Mouse (Mus musculus): ENCODE data around the gene Rae1. TPM values are rescaled to one million over a fixed set of nuclear protein-coding genes. Genes with fewer than 3 reads are reported as not detected.

The Rae1 gene
- polyA plus RNA-seq, 1 experiment from 2014 or later = 101 TPM

DNA sequence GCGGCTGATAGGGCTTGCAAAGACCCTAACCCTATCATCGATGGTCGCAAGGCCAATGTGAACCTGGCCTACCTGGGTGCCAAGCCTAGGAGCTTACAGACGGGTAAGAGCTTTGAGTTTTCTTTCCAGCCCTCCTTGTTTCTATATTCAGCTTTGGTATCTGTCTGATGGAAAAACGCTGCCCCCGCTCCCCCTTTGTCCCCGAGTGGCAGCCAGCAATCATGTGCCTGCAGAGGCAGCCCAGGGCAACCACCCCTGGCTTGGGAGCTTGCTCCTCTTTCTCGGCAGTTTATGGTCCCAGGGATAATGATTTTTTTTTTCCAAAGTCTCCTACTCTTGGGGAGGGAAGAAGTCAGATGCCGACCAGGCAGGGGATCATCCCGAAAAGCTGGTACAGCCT, 22.9 kb downstream of the Rae1 start:
- peak overlapping the region; percentile 93 to 96 for H3K4me3 ChIP-seq (ENCODE audit: control insufficient read depth in 1 of 2, insufficient read depth in 1 of 2, low read depth in 1 of 2, low read length in 2 of 2)
- no peaks in the 10 kb centered on the region for H3K27me3 ChIP-seq (ENCODE audit: control insufficient read depth, insufficient read depth, low read length)
- ATAC-seq (ENCODE audit: insufficient number of reproducible peaks, insufficient read depth, low FRiP score, low read depth) = no peak
- peak overlapping the region; percentile 84 for H3K4me2 ChIP-seq (ENCODE audit: low read length)
- H3K27ac ChIP-seq (replicated peaks in 1 of 2; ENCODE audit: control insufficient read depth in 1 of 2, insufficient read depth in 1 of 2, low read depth in 2 of 2, low read length in 2 of 2) = peak overlapping the region; percentile 72 to 86
- peaks cover 63 to 74% of the 10 kb centered on the region in 2 experiments for H3K4me1 ChIP-seq (ENCODE audit: control insufficient read depth in 2 of 2, insufficient read depth in 2 of 2, low read length in 2 of 2)
- WGBS = 17% methylated on average over 10 of the region's 10 CpGs
- H3K9me3 ChIP-seq (ENCODE audit: control insufficient read depth, low read length) = no peaks in the 10 kb centered on the region
- peaks cover 40% of the 10 kb centered on the region for H3K36me3 ChIP-seq (ENCODE audit: control insufficient read depth, insufficient read depth, low read length)
- peak overlapping the region; percentile 93 for H3K9ac ChIP-seq (ENCODE audit: low read length)

DNA sequence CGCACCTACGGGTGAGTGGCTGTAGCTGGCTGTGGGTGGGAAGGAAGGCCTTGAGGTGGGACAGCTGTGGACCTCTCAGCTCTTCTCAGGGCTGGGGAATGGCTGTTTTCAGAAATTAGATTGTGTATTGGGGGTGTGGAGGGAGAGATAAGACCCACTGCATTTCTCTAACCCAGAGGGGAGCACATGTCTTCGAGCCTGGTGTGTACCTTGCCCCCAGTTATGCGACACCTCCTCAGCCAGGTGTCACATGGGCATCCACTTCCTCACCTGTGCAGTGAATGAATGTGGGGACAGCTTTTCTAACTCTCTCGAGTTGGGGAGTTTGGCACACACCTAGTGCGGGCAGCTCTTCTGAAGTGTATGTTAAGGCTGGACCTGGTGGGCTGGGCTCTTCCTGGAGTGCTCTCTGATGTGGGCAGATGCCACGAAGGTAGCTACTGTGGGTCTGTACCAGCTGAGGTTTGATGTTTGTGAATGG, 23.5 kb downstream of the Rae1 start:
- Histone ChIP-seq H3K27ac (replicated peaks in 1 of 2; ENCODE audit: control insufficient read depth in 1 of 2, insufficient read depth in 1 of 2, low read depth in 2 of 2, low read length in 2 of 2) (peak overlapping the region; percentile 31 to 86; a peak in 3 of 4 replicates), H3K27me3 (ENCODE audit: control insufficient read depth, insufficient read depth, low read length) (no peaks in the 10 kb centered on the region), H3K4me1 (ENCODE audit: control insufficient read depth in 2 of 2, insufficient read depth in 2 of 2, low read length in 2 of 2) (peaks cover 65 to 75% of the 10 kb centered on the region in 2 experiments), H3K9ac (ENCODE audit: low read length) (peak overlapping the region; percentile 93), H3K36me3 (ENCODE audit: control insufficient read depth, insufficient read depth, low read length) (peaks cover 46% of the 10 kb centered on the region), H3K9me3 (ENCODE audit: control insufficient read depth, low read length) (no peaks in the 10 kb centered on the region), H3K4me2 (ENCODE audit: low read length) (peak overlapping the region; percentile 84), H3K4me3 (ENCODE audit: control insufficient read depth in 1 of 2, insufficient read depth in 1 of 2, low read depth in 1 of 2, low read length in 2 of 2) (peak overlapping the region; percentile 93 to 96)
- WGBS = 48% methylated on average over 7 of the region's 7 CpGs
- no peak for ATAC-seq (ENCODE audit: insufficient number of reproducible peaks, insufficient read depth, low FRiP score, low read depth)

DNA sequence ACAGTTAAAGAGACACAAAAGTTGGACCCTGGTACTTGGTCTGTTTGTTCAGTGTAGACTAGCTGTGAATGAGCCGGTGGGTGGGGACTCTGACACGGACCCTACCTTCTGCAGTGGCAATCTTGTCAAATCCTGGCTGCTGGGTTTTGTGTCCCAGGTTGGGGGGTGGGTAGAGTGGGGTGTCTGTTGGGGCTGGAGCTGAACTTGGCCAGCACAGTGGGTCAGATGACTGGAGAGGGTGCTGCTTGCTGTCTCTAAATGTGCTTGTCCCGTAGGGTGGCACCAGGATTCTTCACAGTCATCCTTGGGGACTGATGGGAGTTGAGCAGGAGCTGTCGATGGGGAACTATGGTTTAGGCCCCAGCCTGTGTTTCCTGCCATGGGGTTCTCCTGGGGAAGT, 24.0 kb downstream of the Rae1 start:
- Histone ChIP-seq H3K27me3 (ENCODE audit: control insufficient read depth, insufficient read depth, low read length) (no peaks in the 10 kb centered on the region), H3K36me3 (ENCODE audit: control insufficient read depth, insufficient read depth, low read length) (peaks cover 52% of the 10 kb centered on the region), H3K4me2 (ENCODE audit: low read length) (peak overlapping the region; percentile 84), H3K9ac (ENCODE audit: low read length) (peak overlapping the region; percentile 93), H3K27ac (replicated peaks in 1 of 2; ENCODE audit: control insufficient read depth in 1 of 2, insufficient read depth in 1 of 2, low read depth in 2 of 2, low read length in 2 of 2) (peak overlapping the region in 1 of 2 experiments; percentile 86; a peak in 1 of 4 replicates), H3K4me3 (ENCODE audit: control insufficient read depth in 1 of 2, insufficient read depth in 1 of 2, low read depth in 1 of 2, low read length in 2 of 2) (peak overlapping the region; percentile 93 to 96), H3K4me1 (ENCODE audit: control insufficient read depth in 2 of 2, insufficient read depth in 2 of 2, low read length in 2 of 2) (peaks cover 65 to 71% of the 10 kb centered on the region in 2 experiments), H3K9me3 (ENCODE audit: control insufficient read depth, low read length) (no peaks in the 10 kb centered on the region)
- 47% methylated on average over 4 of the region's 4 CpGs for WGBS
- no peak for ATAC-seq (ENCODE audit: insufficient number of reproducible peaks, insufficient read depth, low FRiP score, low read depth)

DNA sequence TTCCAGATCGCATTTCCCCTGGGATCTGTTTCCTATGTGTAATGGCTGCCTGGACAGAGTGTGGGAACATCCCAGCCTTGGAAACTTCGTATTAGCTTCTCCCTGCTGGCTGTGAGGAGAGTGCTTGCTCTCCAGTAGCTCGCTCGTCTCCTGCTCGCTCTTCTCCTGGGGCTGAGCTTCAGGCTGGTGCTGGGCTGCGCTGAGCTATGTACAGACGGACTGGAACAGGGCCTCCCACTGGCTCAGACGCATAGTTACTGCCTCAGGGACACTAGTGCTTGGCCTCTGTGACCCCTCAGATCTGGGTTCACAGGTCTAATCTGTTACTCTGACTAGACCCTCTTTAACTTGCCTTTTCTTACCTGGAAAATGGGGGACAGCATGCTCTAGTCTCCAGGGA, 24.5 kb downstream of the Rae1 start:
- no peak for ATAC-seq (ENCODE audit: insufficient number of reproducible peaks, insufficient read depth, low FRiP score, low read depth)
- H3K27me3 ChIP-seq (ENCODE audit: control insufficient read depth, insufficient read depth, low read length) = no peaks in the 10 kb centered on the region
- H3K9me3 ChIP-seq (ENCODE audit: control insufficient read depth, low read length) = no peaks in the 10 kb centered on the region
- H3K27ac ChIP-seq (replicated peaks in 1 of 2; ENCODE audit: control insufficient read depth in 1 of 2, insufficient read depth in 1 of 2, low read depth in 2 of 2, low read length in 2 of 2) = peak overlapping the region in 1 of 2 experiments; percentile 3; a peak in 2 of 4 replicates
- peak overlapping the region; percentile 93 for H3K9ac ChIP-seq (ENCODE audit: low read length)
- H3K36me3 ChIP-seq (ENCODE audit: control insufficient read depth, insufficient read depth, low read length) = peaks cover 56% of the 10 kb centered on the region
- H3K4me3 ChIP-seq (ENCODE audit: control insufficient read depth in 1 of 2, insufficient read depth in 1 of 2, low read depth in 1 of 2, low read length in 2 of 2) = peak overlapping the region; percentile 93 to 96
- peaks cover 60 to 68% of the 10 kb centered on the region in 2 experiments for H3K4me1 ChIP-seq (ENCODE audit: control insufficient read depth in 2 of 2, insufficient read depth in 2 of 2, low read length in 2 of 2)
- WGBS = 46% methylated on average over 8 of the region's 8 CpGs
- H3K4me2 ChIP-seq (ENCODE audit: low read length) = peak overlapping the region; percentile 84

DNA sequence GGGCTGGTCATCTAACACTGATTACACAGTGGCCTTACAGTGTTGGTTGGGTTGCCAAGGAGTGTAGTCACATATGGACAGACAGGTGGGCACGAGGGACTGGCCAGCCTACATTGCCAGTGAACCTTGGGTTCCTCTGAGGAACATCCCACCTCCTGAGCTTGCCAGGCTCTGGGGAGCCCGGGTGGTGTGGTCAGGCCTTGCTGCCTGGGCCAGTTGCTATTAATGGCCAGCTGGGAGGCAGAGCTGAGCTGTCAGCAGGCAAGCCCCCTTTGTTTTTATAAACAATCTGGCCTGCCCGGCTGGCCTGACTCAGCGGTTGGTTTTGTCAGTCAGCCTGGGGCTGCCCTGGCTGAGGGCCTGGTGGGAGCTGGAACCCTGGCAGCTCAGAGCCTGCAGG, 25.0 kb downstream of the Rae1 start:
- Histone ChIP-seq H3K27ac (replicated peaks in 1 of 2; ENCODE audit: control insufficient read depth in 1 of 2, insufficient read depth in 1 of 2, low read depth in 2 of 2, low read length in 2 of 2) (0 out of 4 replicates have a peak overlapping the region, but pooled peaks of 1 of the 2 experiments have one; percentile 3), H3K4me1 (ENCODE audit: control insufficient read depth in 2 of 2, insufficient read depth in 2 of 2, low read length in 2 of 2) (peaks cover 56 to 70% of the 10 kb centered on the region in 2 experiments), H3K4me2 (ENCODE audit: low read length) (peak overlapping the region; percentile 84), H3K36me3 (ENCODE audit: control insufficient read depth, insufficient read depth, low read length) (peaks cover 62% of the 10 kb centered on the region), H3K27me3 (ENCODE audit: control insufficient read depth, insufficient read depth, low read length) (no peaks in the 10 kb centered on the region), H3K9me3 (ENCODE audit: control insufficient read depth, low read length) (no peaks in the 10 kb centered on the region), H3K4me3 (ENCODE audit: control insufficient read depth in 1 of 2, insufficient read depth in 1 of 2, low read depth in 1 of 2, low read length in 2 of 2) (peak overlapping the region in 1 of 2 experiments; percentile 96; a peak in 2 of 4 replicates), H3K9ac (ENCODE audit: low read length) (peak overlapping the region; percentile 93)
- ATAC-seq (ENCODE audit: insufficient number of reproducible peaks, insufficient read depth, low FRiP score, low read depth) = no peak
- 10% methylated on average over 4 of the region's 4 CpGs for WGBS

DNA sequence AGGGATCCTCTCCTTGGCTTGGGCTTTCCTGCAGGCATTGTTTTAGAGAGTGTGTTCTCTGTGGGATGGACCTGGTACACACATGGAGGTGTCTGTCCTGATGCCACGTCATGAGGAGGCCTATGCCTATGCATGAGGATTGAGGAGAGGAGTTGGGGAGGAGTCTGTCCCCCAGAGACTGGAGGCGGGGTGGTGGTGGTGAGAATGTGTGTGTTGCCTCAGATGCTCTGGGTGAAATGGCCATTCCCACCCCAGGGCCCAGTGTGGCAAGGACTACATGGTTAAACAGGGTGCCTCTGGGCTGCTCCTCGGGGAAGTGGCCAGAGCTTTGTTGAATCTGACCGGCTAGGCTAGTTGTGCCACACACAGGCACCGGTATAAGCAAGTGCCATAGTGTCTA, 26.4 kb downstream of the Rae1 start:
- peaks cover 50 to 77% of the 10 kb centered on the region in 2 experiments for H3K4me1 ChIP-seq (ENCODE audit: control insufficient read depth in 2 of 2, insufficient read depth in 2 of 2, low read length in 2 of 2)
- 0 out of 4 replicates have a peak overlapping the region, but pooled peaks of 1 of the 2 experiments have one; percentile 36 for H3K27ac ChIP-seq (replicated peaks in 1 of 2; ENCODE audit: control insufficient read depth in 1 of 2, insufficient read depth in 1 of 2, low read depth in 2 of 2, low read length in 2 of 2)
- H3K27me3 ChIP-seq (ENCODE audit: control insufficient read depth, insufficient read depth, low read length) = no peaks in the 10 kb centered on the region
- peaks cover 75% of the 10 kb centered on the region for H3K36me3 ChIP-seq (ENCODE audit: control insufficient read depth, insufficient read depth, low read length)
- peak overlapping the region; percentile 93 for H3K9ac ChIP-seq (ENCODE audit: low read length)
- peak overlapping the region in 1 of 2 experiments; percentile 10; a peak in 1 of 4 replicates for H3K4me3 ChIP-seq (ENCODE audit: control insufficient read depth in 1 of 2, insufficient read depth in 1 of 2, low read depth in 1 of 2, low read length in 2 of 2)
- WGBS = 65% methylated on average over 5 of the region's 5 CpGs
- no peaks in the 10 kb centered on the region for H3K9me3 ChIP-seq (ENCODE audit: control insufficient read depth, low read length)
- ATAC-seq (ENCODE audit: insufficient number of reproducible peaks, insufficient read depth, low FRiP score, low read depth) = no peak
- peak overlapping the region; percentile 84 for H3K4me2 ChIP-seq (ENCODE audit: low read length)

DNA sequence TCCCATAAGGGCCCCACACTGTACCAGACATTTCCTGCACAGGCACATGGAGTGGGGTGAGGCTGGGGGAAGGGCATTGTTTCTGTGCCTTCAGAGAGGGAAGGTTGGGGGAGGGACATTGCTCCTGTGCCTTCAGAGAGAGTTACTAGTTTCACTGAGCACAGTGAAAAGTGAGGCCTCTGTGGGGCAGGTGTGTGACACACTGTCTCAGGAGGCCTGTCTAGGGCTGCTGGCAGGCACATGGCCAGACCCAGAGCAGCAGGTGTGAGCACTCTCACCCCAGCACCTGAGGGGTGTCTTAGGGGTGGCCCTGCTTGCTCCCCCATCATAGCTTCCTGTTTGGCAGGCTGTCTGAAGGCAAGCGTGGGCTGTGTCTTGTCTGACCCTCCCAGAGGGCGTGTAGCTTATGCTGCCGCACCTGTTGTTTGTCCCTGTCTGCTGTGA, 26.8 kb downstream of the Rae1 start:
- Histone ChIP-seq H3K9me3 (ENCODE audit: control insufficient read depth, low read length) (no peaks in the 10 kb centered on the region), H3K4me1 (ENCODE audit: control insufficient read depth in 2 of 2, insufficient read depth in 2 of 2, low read length in 2 of 2) (peaks cover 50 to 77% of the 10 kb centered on the region in 2 experiments), H3K4me3 (ENCODE audit: control insufficient read depth in 1 of 2, insufficient read depth in 1 of 2, low read depth in 1 of 2, low read length in 2 of 2) (peak overlapping the region in 1 of 2 experiments; percentile 10; a peak in 1 of 4 replicates), H3K36me3 (ENCODE audit: control insufficient read depth, insufficient read depth, low read length) (peaks cover 79% of the 10 kb centered on the region), H3K27ac (replicated peaks in 1 of 2; ENCODE audit: control insufficient read depth in 1 of 2, insufficient read depth in 1 of 2, low read depth in 2 of 2, low read length in 2 of 2) (peak overlapping the region in 1 of 2 experiments; percentile 43; a peak in 1 of 4 replicates), H3K27me3 (ENCODE audit: control insufficient read depth, insufficient read depth, low read length) (no peaks in the 10 kb centered on the region), H3K9ac (ENCODE audit: low read length) (peak overlapping the region; percentile 93), H3K4me2 (ENCODE audit: low read length) (peak overlapping the region; percentile 84)
- ATAC-seq (ENCODE audit: insufficient number of reproducible peaks, insufficient read depth, low FRiP score, low read depth) = no peak
- 41% methylated on average over 3 of the region's 3 CpGs for WGBS

All from heart, embryonic 14.5 days (tissue).